Mouse (Mus musculus): Measurements from ENCODE around the gene Mid1. TPM values are rescaled to one million over a fixed set of nuclear protein-coding genes. Genes with fewer than 3 reads are reported as not detected.
"Not testable (repeated sequence)": the region's sequence is repeated elsewhere in the genome, so short reads cannot be mapped to it uniquely, and the experiment has no call there.

Gene Mid1
- total and polyA plus RNA-seq, 2 experiments from 2014 or later = 3.3 to 7.8 TPM

- not testable (repeated sequence) for ATAC-seq (ENCODE audit: low FRiP score); H3K27me3 ChIP-seq (ENCODE audit: insufficient read depth, low read length); H3K4me2 ChIP-seq (ENCODE audit: low read depth, low read length, poor library complexity, severe bottlenecking); H3K4me1 ChIP-seq (ENCODE audit: insufficient read depth, low read length); H3K9ac ChIP-seq (replicated peaks; ENCODE audit: low read length, poor library complexity, severe bottlenecking); H3K9me3 ChIP-seq (ENCODE audit: low read length); H3K27ac ChIP-seq (ENCODE audit: low read depth, low read length); H3K36me3 ChIP-seq (ENCODE audit: insufficient read depth, low read length); H3K4me3 ChIP-seq (ENCODE audit: low read depth, low read length)
- peak; percentile 1 for DNase-seq (ENCODE audit: low spot score)
- WGBS = 72% methylated on average over 3 of the region's 3 CpGs
These were observed 288.8 kb downstream of the Mid1 start for GRCm38 (mm10) chrX:169973806-169974205.

DNA sequence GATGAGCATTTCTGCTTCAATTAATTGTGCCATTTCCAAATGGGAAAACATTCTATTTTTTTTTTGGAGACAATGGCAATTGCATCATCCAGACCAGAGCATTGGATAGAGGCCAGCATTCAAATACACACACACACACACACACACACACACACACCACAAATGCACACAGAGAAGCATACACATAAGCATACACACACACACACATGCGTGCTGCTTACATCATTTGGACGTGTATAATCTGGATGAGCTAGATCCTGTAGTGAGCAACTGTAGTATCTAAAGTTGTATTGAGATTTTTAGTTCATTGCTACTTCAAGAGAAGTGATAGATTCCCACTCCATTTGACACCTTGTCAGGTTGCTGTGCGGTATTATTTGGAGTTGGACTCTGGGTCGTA lies 289.5 kb downstream of the Mid1 start:
- not testable (repeated sequence) for H3K9ac ChIP-seq (replicated peaks; ENCODE audit: low read length, poor library complexity, severe bottlenecking); H3K27me3 ChIP-seq (ENCODE audit: insufficient read depth, low read length); H3K36me3 ChIP-seq (ENCODE audit: insufficient read depth, low read length); H3K4me1 ChIP-seq (ENCODE audit: insufficient read depth, low read length); H3K4me3 ChIP-seq (ENCODE audit: low read depth, low read length); ATAC-seq (ENCODE audit: low FRiP score); H3K9me3 ChIP-seq (ENCODE audit: low read length); H3K4me2 ChIP-seq (ENCODE audit: low read depth, low read length, poor library complexity, severe bottlenecking); DNase-seq (ENCODE audit: low spot score); H3K27ac ChIP-seq (ENCODE audit: low read depth, low read length)
- 78% methylated on average over 4 of the region's 4 CpGs for WGBS

- WGBS = 67% methylated on average over 6 of the region's 6 CpGs
These were observed 290.0 kb downstream of the Mid1 start for GRCm38 (mm10) chrX:169974974-169975373.

DNA sequence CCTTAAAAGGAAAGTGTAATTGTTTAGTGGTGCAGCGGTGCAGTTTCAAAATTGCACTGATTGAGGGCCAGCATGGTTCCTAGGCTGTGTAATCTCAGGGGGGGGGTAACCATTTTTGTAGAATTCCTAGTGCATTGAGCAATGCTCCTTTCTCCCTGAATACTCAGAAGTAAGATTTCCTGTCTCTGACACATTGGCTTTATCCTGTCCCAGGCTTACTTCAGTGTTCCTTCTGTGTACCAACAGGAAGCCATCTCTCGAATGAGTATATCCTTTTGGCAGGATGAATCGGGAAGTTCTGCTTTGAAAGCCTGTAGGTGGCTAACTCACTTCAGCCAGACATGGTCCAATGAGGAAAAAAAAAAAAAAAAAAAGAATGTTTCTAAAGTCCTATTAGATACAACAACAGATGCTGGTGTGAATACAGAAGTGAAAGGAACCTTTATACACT lies 290.7 kb downstream of the Mid1 start:
- not testable (repeated sequence) for H3K9me3 ChIP-seq (ENCODE audit: low read length); H3K36me3 ChIP-seq (ENCODE audit: insufficient read depth, low read length); H3K27ac ChIP-seq (ENCODE audit: low read depth, low read length); H3K4me3 ChIP-seq (ENCODE audit: low read depth, low read length); H3K4me2 ChIP-seq (ENCODE audit: low read depth, low read length, poor library complexity, severe bottlenecking); H3K9ac ChIP-seq (replicated peaks; ENCODE audit: low read length, poor library complexity, severe bottlenecking); H3K4me1 ChIP-seq (ENCODE audit: insufficient read depth, low read length); H3K27me3 ChIP-seq (ENCODE audit: insufficient read depth, low read length); ATAC-seq (ENCODE audit: low FRiP score)
- DNase-seq (ENCODE audit: low spot score) = peak; percentile 14
- WGBS = 64% methylated on average over 3 of the region's 3 CpGs

More at GRCm38 (mm10) chrX:169974974-169975373, 290.0 kb downstream of the Mid1 start:
- not testable (repeated sequence) for H3K36me3 ChIP-seq (ENCODE audit: insufficient read depth, low read length); H3K27ac ChIP-seq (ENCODE audit: low read depth, low read length); H3K4me2 ChIP-seq (ENCODE audit: low read depth, low read length, poor library complexity, severe bottlenecking); H3K27me3 ChIP-seq (ENCODE audit: insufficient read depth, low read length); H3K9ac ChIP-seq (replicated peaks; ENCODE audit: low read length, poor library complexity, severe bottlenecking); H3K4me1 ChIP-seq (ENCODE audit: insufficient read depth, low read length); H3K4me3 ChIP-seq (ENCODE audit: low read depth, low read length); ATAC-seq (ENCODE audit: low FRiP score); H3K9me3 ChIP-seq (ENCODE audit: low read length)
- DNase-seq (ENCODE audit: low spot score) = peak; percentile 7

DNA sequence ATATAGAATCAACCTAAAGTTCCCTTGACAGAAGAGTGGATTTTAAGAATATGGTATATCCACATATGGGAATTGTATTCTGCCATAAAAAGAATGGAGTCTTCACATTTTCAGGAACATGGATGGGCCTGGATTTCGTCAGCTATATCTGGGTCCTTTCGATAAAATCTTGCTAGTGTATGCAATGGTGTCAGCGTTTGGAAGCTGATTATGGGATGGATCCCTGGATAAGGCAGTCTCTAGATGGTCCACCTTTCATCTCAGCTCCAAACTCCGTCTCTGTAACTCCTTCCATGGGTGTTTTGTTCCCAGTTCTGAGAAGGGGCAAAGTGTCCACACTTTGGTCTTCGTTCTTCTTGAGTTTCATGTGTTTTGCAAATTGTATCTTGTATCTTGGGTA lies 291.3 kb downstream of the Mid1 start:
- not testable (repeated sequence) for H3K9me3 ChIP-seq (ENCODE audit: low read length); H3K4me2 ChIP-seq (ENCODE audit: low read depth, low read length, poor library complexity, severe bottlenecking); H3K4me3 ChIP-seq (ENCODE audit: low read depth, low read length); H3K9ac ChIP-seq (replicated peaks; ENCODE audit: low read length, poor library complexity, severe bottlenecking); H3K4me1 ChIP-seq (ENCODE audit: insufficient read depth, low read length); ATAC-seq (ENCODE audit: low FRiP score); H3K36me3 ChIP-seq (ENCODE audit: insufficient read depth, low read length); H3K27me3 ChIP-seq (ENCODE audit: insufficient read depth, low read length); DNase-seq (ENCODE audit: low spot score); H3K27ac ChIP-seq (ENCODE audit: low read depth, low read length)
- WGBS = 83% methylated on average over 5 of the region's 5 CpGs

GRCm38 (mm10) chrX:169977856-169978435 lies 292.9 kb downstream of the Mid1 start:
- H3K9ac ChIP-seq (replicated peaks; ENCODE audit: low read length, poor library complexity, severe bottlenecking); ATAC-seq (ENCODE audit: low FRiP score); H3K9me3 ChIP-seq (ENCODE audit: low read length); H3K4me3 ChIP-seq (ENCODE audit: low read depth, low read length); H3K27ac ChIP-seq (ENCODE audit: low read depth, low read length); H3K4me1 ChIP-seq (ENCODE audit: insufficient read depth, low read length); H3K4me2 ChIP-seq (ENCODE audit: low read depth, low read length, poor library complexity, severe bottlenecking); H3K36me3 ChIP-seq (ENCODE audit: insufficient read depth, low read length): not testable (repeated sequence)
- peak; percentile 3 for DNase-seq (ENCODE audit: low spot score)
- WGBS = 88% methylated on average over 7 of the region's 7 CpGs
- H3K27me3 ChIP-seq (ENCODE audit: insufficient read depth, low read length) = peaks cover 11% of the 10 kb centered on the region

DNA sequence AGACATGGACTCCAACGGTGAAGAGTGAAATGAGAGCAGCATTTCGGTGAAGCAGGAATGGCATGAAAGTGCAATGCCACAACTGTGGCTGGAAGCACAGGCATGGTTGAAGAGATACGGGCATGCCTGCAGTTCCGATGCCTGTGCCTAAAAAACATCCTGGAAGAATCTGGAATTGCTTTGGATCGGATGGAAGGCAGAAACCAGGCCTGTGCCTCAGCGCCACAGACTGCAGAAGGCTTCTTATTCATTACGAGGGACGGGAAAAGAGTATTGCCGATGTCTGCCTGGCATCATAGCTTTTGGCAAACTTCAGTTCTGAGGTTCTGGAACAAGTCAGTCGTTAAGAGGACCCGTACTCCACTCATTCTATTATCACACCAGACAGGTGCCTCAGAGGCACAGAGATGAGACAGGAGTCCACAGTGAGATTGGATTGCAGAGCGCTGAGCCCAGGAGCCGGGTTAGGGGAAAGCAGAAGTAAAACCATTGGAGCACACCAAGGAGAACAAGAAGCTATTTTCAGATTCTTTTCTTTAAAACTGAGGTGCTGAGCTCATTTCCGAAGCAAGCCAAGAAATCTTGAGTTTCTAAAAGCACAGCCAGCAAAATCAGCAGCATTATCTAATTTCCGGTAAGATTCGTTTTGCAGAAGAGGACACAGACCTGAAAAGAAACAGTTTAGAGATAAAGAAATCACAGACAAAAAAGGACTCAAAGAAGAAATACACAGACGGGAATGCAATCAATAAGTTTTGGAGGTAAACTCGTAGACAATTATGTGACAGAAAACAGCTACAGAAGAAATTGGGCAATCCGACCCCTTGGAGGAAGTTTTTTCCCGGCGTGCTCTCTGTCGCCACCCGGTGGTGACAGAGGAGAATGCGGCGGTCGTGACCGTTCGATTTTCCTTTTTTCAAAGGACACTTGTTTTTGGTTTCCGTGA lies 293.7 kb downstream of the Mid1 start:
- Histone ChIP-seq H3K4me3 (ENCODE audit: low read depth, low read length) (peak overlapping the region; percentile 17), H3K4me2 (ENCODE audit: low read depth, low read length, poor library complexity, severe bottlenecking) (peak overlapping the region; percentile 26; the same call in 1 of the 2 replicates), H3K27me3 (ENCODE audit: insufficient read depth, low read length) (peaks cover 11% of the 10 kb centered on the region)
- not testable (repeated sequence) for H3K4me1 ChIP-seq (ENCODE audit: insufficient read depth, low read length); H3K36me3 ChIP-seq (ENCODE audit: insufficient read depth, low read length); H3K9me3 ChIP-seq (ENCODE audit: low read length); H3K27ac ChIP-seq (ENCODE audit: low read depth, low read length); H3K9ac ChIP-seq (replicated peaks; ENCODE audit: low read length, poor library complexity, severe bottlenecking); ATAC-seq (ENCODE audit: low FRiP score)
- WGBS = 56% methylated on average over 29 of the region's 29 CpGs
- peak; percentile 78 for DNase-seq (ENCODE audit: low spot score)

- not testable (repeated sequence) for H3K9me3 ChIP-seq (ENCODE audit: low read length); H3K27ac ChIP-seq (ENCODE audit: low read depth, low read length); H3K9ac ChIP-seq (replicated peaks; ENCODE audit: low read length, poor library complexity, severe bottlenecking); H3K4me1 ChIP-seq (ENCODE audit: insufficient read depth, low read length); ATAC-seq (ENCODE audit: low FRiP score); H3K36me3 ChIP-seq (ENCODE audit: insufficient read depth, low read length)
- H3K4me2 ChIP-seq (ENCODE audit: low read depth, low read length, poor library complexity, severe bottlenecking) = peak overlapping the region; percentile 26
- peak overlapping the region; percentile 17 for H3K4me3 ChIP-seq (ENCODE audit: low read depth, low read length)
- 50% methylated on average over 20 of the region's 20 CpGs for WGBS
- H3K27me3 ChIP-seq (ENCODE audit: insufficient read depth, low read length) = peaks cover 11% of the 10 kb centered on the region
- peak; percentile 66 for DNase-seq (ENCODE audit: low spot score)
These were observed 294.6 kb downstream of the Mid1 start for GRCm38 (mm10) chrX:169979461-169980202.
